Mouse (Mus musculus): ENCODE data around the gene Gpatch2. TPM values are rescaled to one million over a fixed set of nuclear protein-coding genes. Genes with fewer than 3 reads are reported as not detected.

Gpatch2 gene
- total RNA-seq, 2 experiments from 2014 or later = 20.1 to 23.6 TPM

GRCm38 (mm10) chr1:187300626-187301025 lies 85.3 kb downstream of the Gpatch2 start:
- DNase-seq (ENCODE audit: low spot score in 2 of 2) = no peak

- DNase-seq (ENCODE audit: low spot score in 2 of 2) = no peak
Observed at GRCm38 (mm10) chr1:187303221-187303620, 87.9 kb downstream of the Gpatch2 start.

GRCm38 (mm10) chr1:187307335-187307734 lies 92.0 kb downstream of the Gpatch2 start:
- DNase-seq (ENCODE audit: low spot score in 2 of 2) = no peak

GRCm38 (mm10) chr1:187308523-187308922 lies 93.2 kb downstream of the Gpatch2 start:
- no peak for DNase-seq (ENCODE audit: low spot score in 2 of 2)

GRCm38 (mm10) chr1:187311122-187311521 lies 95.8 kb downstream of the Gpatch2 start:
- no peak for DNase-seq (ENCODE audit: low spot score in 2 of 2)

GRCm38 (mm10) chr1:187313323-187313722 lies 98.0 kb downstream of the Gpatch2 start:
- no peak for DNase-seq (ENCODE audit: low spot score in 2 of 2)

GRCm38 (mm10) chr1:187313763-187314162 lies 98.5 kb downstream of the Gpatch2 start:
- no peak for DNase-seq (ENCODE audit: low spot score in 2 of 2)

- no peak for DNase-seq (ENCODE audit: low spot score in 2 of 2)
Observed at GRCm38 (mm10) chr1:187314516-187314915, 99.2 kb downstream of the Gpatch2 start.

GRCm38 (mm10) chr1:187315821-187316220 lies 100.5 kb downstream of the Gpatch2 start:
- no peak for DNase-seq (ENCODE audit: low spot score in 2 of 2)

- DNase-seq (ENCODE audit: low spot score in 2 of 2) = no peak
Observed at GRCm38 (mm10) chr1:187316555-187316954, 101.2 kb downstream of the Gpatch2 start.

- DNase-seq (ENCODE audit: low spot score in 2 of 2) = no peak
Observed at GRCm38 (mm10) chr1:187321814-187322213, 106.5 kb downstream of the Gpatch2 start.

GRCm38 (mm10) chr1:187322505-187323208 lies 107.3 kb downstream of the Gpatch2 start:
- DNase-seq (ENCODE audit: low spot score in 2 of 2) = no peak

- no peak for DNase-seq (ENCODE audit: low spot score in 2 of 2)
Observed at GRCm38 (mm10) chr1:187323209-187323589, 107.9 kb downstream of the Gpatch2 start.

- no peak for DNase-seq (ENCODE audit: low spot score in 2 of 2)
Observed at GRCm38 (mm10) chr1:187342551-187342950, 127.2 kb downstream of the Gpatch2 start.

- no peak for DNase-seq (ENCODE audit: low spot score in 2 of 2)
Observed at GRCm38 (mm10) chr1:187345156-187345555, 129.8 kb downstream of the Gpatch2 start.

GRCm38 (mm10) chr1:187346923-187347322 lies 131.6 kb downstream of the Gpatch2 start:
- no peak for DNase-seq (ENCODE audit: low spot score in 2 of 2)

- DNase-seq (ENCODE audit: low spot score in 2 of 2) = no peak
Observed at GRCm38 (mm10) chr1:187347606-187348005, 132.3 kb downstream of the Gpatch2 start.

- DNase-seq (ENCODE audit: low spot score in 2 of 2) = no peak
Observed at GRCm38 (mm10) chr1:187348053-187348820, 132.9 kb downstream of the Gpatch2 start.

- DNase-seq (ENCODE audit: low spot score in 2 of 2) = no peak
Observed at GRCm38 (mm10) chr1:187348859-187349258, 133.6 kb downstream of the Gpatch2 start.

- no peak for DNase-seq (ENCODE audit: low spot score in 2 of 2)
Observed at GRCm38 (mm10) chr1:187356169-187356568, 140.9 kb downstream of the Gpatch2 start.

GRCm38 (mm10) chr1:187356904-187357303 lies 141.6 kb downstream of the Gpatch2 start:
- DNase-seq (ENCODE audit: low spot score in 2 of 2) = no peak

- DNase-seq (ENCODE audit: low spot score in 2 of 2) = no peak
Observed at GRCm38 (mm10) chr1:187360240-187360639, 144.9 kb downstream of the Gpatch2 start.

Measured in adrenal gland, adult 18-20 months (tissue).